Comparison of ENCODE assay signal across 29 mouse cellular contexts in genomic region chr5:65354097-65354496, GRCm38 (mm10). TPM values are rescaled to one million over a fixed set of nuclear protein-coding genes. Genes with fewer than 3 reads are reported as not detected.
DNase-seq lines count a peak whose midpoint lies in the region; ATAC-seq and TF ChIP-seq lines count a peak whose summit lies in the region.
"Had no signal": no experiment of that assay in that cellular context is flagged by ENCODE, and none has a peak within 500 bp of the region (broad histone marks: within the 10 kb centered on the region; RNA-seq: fewer than 3 reads in every experiment).

No protein-coding gene starts in this region.

- DNase-seq in heart, adult 11 months = peak; percentile 88
- no peak for DNase-seq in heart, adult 8-10 months (ENCODE audit: low spot score)
- peak; percentile 13 for DNase-seq in ovary, postnatal 36 days (ENCODE audit: low spot score)
- DNase-seq in ovary, postnatal 14 days (ENCODE audit: low spot score) = no peak
- no peak for DNase-seq in liver, embryonic 14.5 days (ENCODE audit: low read depth in 3 of 3, low spot score in 3 of 3)
- DNase-seq in embryonic facial prominence, embryonic 10.5 days (ENCODE audit: low spot score) = no peak
- DNase-seq: B cell, adult 2 months; cerebellum, adult 18-20 months; cerebellum, postnatal 25 days; embryo, embryonic 11 days; gastrocnemius, postnatal 10 days; heart, postnatal 4 days; layer of hippocampus, postnatal 36 days; left cerebral cortex, postnatal 4 days; lung, embryonic 14.5 days; right cerebral cortex, postnatal 25 days; thymus, adult 18-20 months had no signal

- no peaks in the 10 kb centered on the region for H3K36me3 ChIP-seq in liver, embryonic 14.5 days (replicated peaks; ENCODE audit: control insufficient read depth, insufficient read depth, low read depth)
- H3K36me3 ChIP-seq in intestine, postnatal 0 days (ENCODE audit: control insufficient read depth, insufficient read depth) = no peaks in the 10 kb centered on the region
- no peaks in the 10 kb centered on the region for H3K36me3 ChIP-seq in embryonic facial prominence, embryonic 10.5 days (replicated peaks)
- H3K36me3 ChIP-seq: embryonic facial prominence, embryonic 15.5 days; forebrain, embryonic 10.5 days; heart, embryonic 15.5 days; neural tube, embryonic 15.5 days; stomach, embryonic 15.5 days had no signal

- peak; percentile 18; the same call in 1 of the 2 replicates for ATAC-seq in liver, embryonic 14.5 days (ENCODE audit: insufficient read depth)
- ATAC-seq in intestine, postnatal 0 days = no peak
- ATAC-seq: hindbrain, embryonic 16.5 days; intestine, embryonic 16.5 days; midbrain, embryonic 16.5 days had no signal

- WGBS in liver, embryonic 14.5 days (ENCODE audit: insufficient replicate concordance) = 13% methylated on average over 3 of the region's 3 CpGs
- WGBS in intestine, postnatal 0 days = 40% methylated on average over 3 of the region's 3 CpGs
- 85% methylated on average over 3 of the region's 3 CpGs for WGBS in embryonic facial prominence, embryonic 10.5 days

- no peaks in the 10 kb centered on the region for H3K27me3 ChIP-seq in liver, embryonic 14.5 days (ENCODE audit: control insufficient read depth, insufficient read depth, low read length)
- no peaks in the 10 kb centered on the region for H3K27me3 ChIP-seq in intestine, postnatal 0 days (replicated peaks; ENCODE audit: control insufficient read depth, insufficient read depth, low read length)
- no peaks in the 10 kb centered on the region for H3K27me3 ChIP-seq in embryonic facial prominence, embryonic 10.5 days (replicated peaks; ENCODE audit: low read depth, poor library complexity, severe bottlenecking)
- H3K27me3 ChIP-seq: embryonic facial prominence, embryonic 15.5 days; heart, embryonic 15.5 days; neural tube, embryonic 15.5 days; stomach, embryonic 15.5 days had no signal

- no peak overlapping the region for H3K4me3 ChIP-seq in liver, embryonic 14.5 days (ENCODE audit: insufficient read depth in 1 of 2, low read depth in 2 of 2, low read length in 2 of 2)
- H3K4me3 ChIP-seq in intestine, postnatal 0 days (ENCODE audit: low read depth, low read length) = no peak overlapping the region
- H3K4me3 ChIP-seq in embryonic facial prominence, embryonic 10.5 days = no peak overlapping the region
- H3K4me3 ChIP-seq: embryonic facial prominence, embryonic 15.5 days; forebrain, embryonic 10.5 days; heart, adult 2 months; heart, embryonic 15.5 days; neural tube, embryonic 15.5 days; stomach, embryonic 15.5 days had no signal

- no peak overlapping the region for H3K9ac ChIP-seq in liver, embryonic 14.5 days (replicated peaks)
- no peak overlapping the region for H3K9ac ChIP-seq in intestine, postnatal 0 days (ENCODE audit: low read depth, low read length)
- H3K9ac ChIP-seq: embryonic facial prominence, embryonic 15.5 days; heart, embryonic 15.5 days; lung, embryonic 14.5 days; neural tube, embryonic 15.5 days; stomach, embryonic 15.5 days had no signal

- H3K4me2 ChIP-seq in liver, embryonic 14.5 days (ENCODE audit: low read depth) = no peak overlapping the region
- H3K4me2 ChIP-seq in intestine, postnatal 0 days (replicated peaks; ENCODE audit: low read depth) = no peak overlapping the region
- H3K4me2 ChIP-seq: embryonic facial prominence, embryonic 15.5 days; heart, embryonic 15.5 days; lung, embryonic 14.5 days; neural tube, embryonic 15.5 days; stomach, embryonic 15.5 days had no signal

- peaks cover 2% of the 10 kb centered on the region; the same call in 1 of the 2 replicates for H3K9me3 ChIP-seq in liver, embryonic 14.5 days (ENCODE audit: control insufficient read depth, low read length)
- H3K9me3 ChIP-seq in intestine, postnatal 0 days (ENCODE audit: control insufficient read depth) = no peaks in the 10 kb centered on the region
- H3K9me3 ChIP-seq in embryonic facial prominence, embryonic 10.5 days = 0 out of 2 replicates have a peak, but pooled peaks cover 4% of the 10 kb centered on the region
- H3K9me3 ChIP-seq: embryonic facial prominence, embryonic 15.5 days; forebrain, embryonic 10.5 days; heart, embryonic 15.5 days; neural tube, embryonic 15.5 days; stomach, embryonic 15.5 days had no signal

- TF ChIP-seq CTCF in liver, embryonic 14.5 days (IDR thresholded peaks at IDR 0.05; ENCODE audit: low read depth) = no peak
- no peak for TF ChIP-seq CTCF in intestine, postnatal 0 days (IDR thresholded peaks at IDR 0.05; ENCODE audit: low read depth)

- TF ChIP-seq EP300 in liver, embryonic 14.5 days (IDR thresholded peaks at IDR 0.05; ENCODE audit: low read depth) = no peak

- H3K27ac ChIP-seq in liver, embryonic 14.5 days = no peak overlapping the region
- H3K27ac ChIP-seq in intestine, postnatal 0 days (ENCODE audit: low read depth, low read length) = no peak overlapping the region
- H3K27ac ChIP-seq in embryonic facial prominence, embryonic 10.5 days (replicated peaks) = no peak overlapping the region
- H3K27ac ChIP-seq: embryonic facial prominence, embryonic 15.5 days; forebrain, embryonic 10.5 days; heart, adult 2 months; heart, embryonic 15.5 days; kidney, postnatal 0 days; neural tube, embryonic 15.5 days; stomach, embryonic 15.5 days had no signal

- H3K4me1 ChIP-seq in liver, embryonic 14.5 days (replicated peaks; ENCODE audit: control insufficient read depth in 2 of 2, insufficient read depth in 2 of 2, low read length in 1 of 2) = peaks cover 0 to 8% of the 10 kb centered on the region in 2 experiments; a peak in 1 of 4 replicates
- H3K4me1 ChIP-seq in intestine, postnatal 0 days (replicated peaks; ENCODE audit: control insufficient read depth, insufficient read depth, low read length) = no peaks in the 10 kb centered on the region
- no peaks in the 10 kb centered on the region for H3K4me1 ChIP-seq in embryonic facial prominence, embryonic 10.5 days
- H3K4me1 ChIP-seq: embryonic facial prominence, embryonic 15.5 days; heart, embryonic 15.5 days; neural tube, embryonic 15.5 days; stomach, embryonic 15.5 days had no signal

RNA-seq across cellular contexts. Expression of gene Klb, which starts 6.0 kb away (rescaled TPM):
- total RNA-seq in heart, adult 8-10 months (2022) = under 1 TPM in 1 of 4 experiments, not detected in 3; 0.20 TPM
- polyA plus RNA-seq in liver, embryonic 14.5 days (2012; rRNA removed) = 3.9 and 4.6 TPM in 2 replicates
- 8.0 TPM in 2 replicates for polyA plus RNA-seq in liver, embryonic 14.5 days (2014; fragmentation: Nextera tagmentation; extraction: Ambion mirVana)
- 2.6 and 3.8 TPM in 2 replicates for polyA plus RNA-seq in intestine, postnatal 0 days (2015; fragmentation: Nextera tagmentation; extraction: Ambion mirVana)
- polyA plus RNA-seq in embryonic facial prominence, embryonic 10.5 days (2016; fragmentation: Nextera tagmentation; extraction: Ambion mirVana) = not detected in 2 replicates
- total RNA-seq: megakaryocyte-erythroid progenitor cell, adult 5-6 weeks had no signal
- polyA plus RNA-seq: embryonic facial prominence, embryonic 15.5 days; heart, embryonic 15.5 days; lung, embryonic 14.5 days had no signal

RNA-seq across cellular contexts. Expression of gene Rfc1, which starts 18.6 kb away (rescaled TPM):
- 10 to 100 TPM; 28.2 to 40.0 (median 37.1) TPM for total RNA-seq in heart, adult 8-10 months (2022)
- 15.5 and 19.0 TPM in 2 replicates for polyA plus RNA-seq in liver, embryonic 14.5 days (2012; rRNA removed)
- polyA plus RNA-seq in liver, embryonic 14.5 days (2014; fragmentation: Nextera tagmentation; extraction: Ambion mirVana) = 36.4 and 40.4 TPM in 2 replicates
- polyA plus RNA-seq in intestine, postnatal 0 days (2015; fragmentation: Nextera tagmentation; extraction: Ambion mirVana) = 28.9 and 32.5 TPM in 2 replicates
- 103 and 108 TPM in 2 replicates for polyA plus RNA-seq in embryonic facial prominence, embryonic 10.5 days (2016; fragmentation: Nextera tagmentation; extraction: Ambion mirVana)

RNA-seq across cellular contexts. Expression of gene Rpl9, which starts 37.1 kb away (rescaled TPM):
- 100 to 1,000 TPM; 607 to 701 (median 666) TPM for total RNA-seq in heart, adult 8-10 months (2022)
- polyA plus RNA-seq in liver, embryonic 14.5 days (2012; rRNA removed) = 528 and 683 TPM in 2 replicates
- polyA plus RNA-seq in liver, embryonic 14.5 days (2014; fragmentation: Nextera tagmentation; extraction: Ambion mirVana) = 725 and 737 TPM in 2 replicates
- 650 and 657 TPM in 2 replicates for polyA plus RNA-seq in intestine, postnatal 0 days (2015; fragmentation: Nextera tagmentation; extraction: Ambion mirVana)
- 987 and 1,000 TPM in 2 replicates for polyA plus RNA-seq in embryonic facial prominence, embryonic 10.5 days (2016; fragmentation: Nextera tagmentation; extraction: Ambion mirVana)

RNA-seq across cellular contexts. Expression of gene Lias, which starts 37.2 kb away (rescaled TPM):
- 10 to 100 TPM; 48.0 to 56.8 (median 54.2) TPM for total RNA-seq in heart, adult 8-10 months (2022)
- polyA plus RNA-seq in liver, embryonic 14.5 days (2012; rRNA removed) = 11.5 and 20.3 TPM in 2 replicates
- 36.5 and 37.9 TPM in 2 replicates for polyA plus RNA-seq in liver, embryonic 14.5 days (2014; fragmentation: Nextera tagmentation; extraction: Ambion mirVana)
- polyA plus RNA-seq in intestine, postnatal 0 days (2015; fragmentation: Nextera tagmentation; extraction: Ambion mirVana) = 40.6 and 41.9 TPM in 2 replicates
- polyA plus RNA-seq in embryonic facial prominence, embryonic 10.5 days (2016; fragmentation: Nextera tagmentation; extraction: Ambion mirVana) = 67.4 and 68.4 TPM in 2 replicates

Comparison
In these comparisons a context has a peak if more than half of its experiments do, and no peak if none do; other contexts are left out.
1. DNase-seq: peak in heart, adult 11 months (single experiment) and ovary, postnatal 36 days (single experiment); none in heart, adult 8-10 months (single experiment), ovary, postnatal 14 days (single experiment), liver, embryonic 14.5 days (0 of 3) and embryonic facial prominence, embryonic 10.5 days (single experiment).